Mouse (Mus musculus): ENCODE results near the gene Cdk4. TPM values are rescaled to one million over a fixed set of nuclear protein-coding genes. Genes with fewer than 3 reads are reported as not detected.
A peak's percentile ranks its signal among the peaks of the same experiment; 100 is the strongest.

Cdk4 gene
- total RNA-seq, 2 experiments from 2014 or later: 157 to 178 TPM

GRCm38 (mm10) chr10:127073981-127074380 lies 10.6 kb downstream of the Cdk4 start:
- DNase-seq (ENCODE audit: low spot score in 2 of 2): no peak

- DNase-seq (ENCODE audit: low spot score in 2 of 2): no peak
These were observed 11.7 kb downstream of the Cdk4 start, which contains the start of gene Agap2 for GRCm38 (mm10) chr10:127075080-127075479. Agap2 (plus strand) TSS chr10:127075284.

- DNase-seq (ENCODE audit: low spot score in 2 of 2): no peak
These were observed 12.3 kb downstream of the Cdk4 start for GRCm38 (mm10) chr10:127075651-127076050.

DNA sequence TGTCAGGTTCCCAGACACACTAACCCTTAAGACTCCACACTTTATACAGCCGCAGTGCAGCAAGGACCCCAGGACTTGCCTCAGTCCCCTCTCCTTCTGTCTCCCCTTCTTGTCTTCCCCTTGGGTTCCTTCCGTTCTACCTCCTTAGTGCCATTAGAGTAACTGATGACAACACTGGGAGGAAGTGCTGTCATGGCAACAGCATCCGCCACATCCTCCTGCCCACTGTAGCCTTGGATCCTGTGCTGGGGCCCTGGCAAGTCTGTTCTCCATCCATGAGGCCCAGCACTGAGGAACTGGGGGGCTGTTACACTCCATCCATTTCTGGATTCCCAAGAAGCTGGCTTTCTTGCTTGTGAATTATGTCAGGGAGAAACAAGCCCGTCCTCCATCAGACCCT lies 12.7 kb downstream of the Cdk4 start:
- DNase-seq (ENCODE audit: low spot score in 2 of 2): no peak

DNA sequence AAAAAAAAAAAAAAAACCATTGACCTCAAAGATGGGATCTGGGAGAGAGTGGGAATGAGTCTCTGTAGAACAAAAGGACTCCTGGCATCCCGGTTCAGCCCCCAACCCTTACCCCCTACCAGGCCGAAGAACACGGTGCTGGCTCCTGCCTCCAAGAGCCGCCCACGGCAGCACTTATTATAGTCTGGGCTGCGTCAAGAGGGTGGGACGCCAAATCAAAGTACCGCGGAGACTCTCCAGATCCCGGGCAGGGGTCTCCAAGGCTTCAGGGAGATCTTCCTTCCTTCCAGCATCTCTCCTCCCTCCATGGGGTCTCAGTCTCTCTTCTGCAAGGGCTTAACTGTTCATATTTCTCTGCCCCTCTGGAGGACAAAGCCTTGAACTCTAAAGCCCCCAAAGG lies 14.2 kb downstream of the Cdk4 start:
- DNase-seq (ENCODE audit: low spot score in 2 of 2): no peak

- no peak for DNase-seq (ENCODE audit: low spot score in 2 of 2)
These were observed 14.8 kb downstream of the Cdk4 start for GRCm38 (mm10) chr10:127078001-127078676.

DNA sequence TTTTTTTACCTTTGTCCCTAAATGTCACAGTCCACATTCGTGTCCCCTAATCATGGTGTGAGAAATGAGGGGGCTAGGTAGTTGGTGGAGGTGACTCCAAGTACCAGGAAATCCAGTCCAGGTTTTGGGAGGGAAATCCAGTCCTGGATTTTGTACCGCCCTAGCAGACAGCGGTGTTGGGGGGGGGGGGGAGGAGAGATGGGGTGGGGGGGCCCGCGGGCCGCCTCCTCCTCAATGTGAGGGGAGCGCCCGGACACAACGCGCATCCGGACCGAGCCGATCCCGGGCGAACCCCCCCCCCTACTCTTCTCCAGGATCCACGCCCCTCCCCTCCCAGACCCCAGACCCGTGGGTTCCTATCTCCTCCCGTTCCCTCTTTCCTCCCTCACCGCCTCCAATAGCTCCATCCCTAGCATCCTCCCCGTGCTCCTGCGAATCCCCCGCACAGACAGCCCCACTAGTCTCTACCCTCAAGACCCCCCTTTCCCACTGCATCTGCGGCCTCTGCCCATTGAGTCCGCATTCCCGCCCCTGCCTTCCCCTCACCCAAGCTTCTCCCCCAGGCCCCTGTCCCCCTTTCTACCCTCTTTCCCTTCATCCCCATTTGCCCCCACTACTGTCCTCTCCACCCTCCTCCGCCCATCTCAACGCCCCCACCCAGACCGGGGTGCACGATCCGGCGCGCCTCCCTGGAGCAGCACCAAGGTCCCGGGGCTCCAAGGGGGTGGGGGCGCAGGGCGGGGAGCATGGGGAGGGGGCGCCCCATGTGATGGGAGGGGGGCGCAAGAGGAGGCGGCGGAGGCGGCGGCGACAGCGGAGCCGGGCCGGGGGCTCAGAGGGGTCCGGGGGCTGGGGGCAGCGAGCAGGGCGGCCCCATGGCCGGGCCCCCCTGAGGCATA lies 15.6 kb downstream of the Cdk4 start:
- DNase-seq (ENCODE audit: low spot score in 2 of 2): peak; percentile 80 to 82

DNA sequence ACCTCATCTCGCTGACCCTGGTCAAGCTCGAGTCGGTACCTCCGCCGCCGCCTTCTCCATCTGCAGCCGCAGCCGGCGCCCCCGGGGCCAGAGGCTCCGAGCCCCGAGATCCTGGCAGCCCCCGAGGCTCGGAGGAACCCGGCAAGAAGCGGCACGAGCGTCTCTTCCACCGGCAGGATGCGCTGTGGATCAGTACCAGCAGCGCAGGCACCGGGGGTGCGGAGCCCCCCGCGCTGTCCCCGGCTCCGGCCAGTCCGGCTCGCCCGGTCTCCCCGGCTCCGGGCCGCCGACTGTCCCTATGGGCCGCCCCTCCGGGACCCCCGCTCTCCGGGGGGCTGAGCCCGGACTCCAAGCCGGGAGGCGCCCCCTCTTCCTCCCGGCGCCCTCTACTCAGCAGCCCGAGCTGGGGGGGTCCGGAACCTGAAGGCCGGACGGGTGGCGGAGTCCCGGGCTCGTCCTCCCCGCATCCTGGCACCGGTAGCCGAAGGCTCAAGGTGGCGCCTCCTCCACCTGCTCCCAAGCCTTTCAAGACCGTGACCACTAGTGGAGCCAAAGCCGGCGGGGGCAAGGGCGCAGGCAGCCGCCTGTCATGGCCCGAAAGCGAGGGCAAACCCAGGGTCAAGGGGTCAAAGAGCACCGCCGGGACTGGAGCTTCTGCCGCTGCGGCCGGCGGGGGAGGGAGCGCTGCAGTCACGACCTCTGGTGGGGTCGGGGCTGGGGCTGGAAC lies 16.5 kb downstream of the Cdk4 start:
- peak in 1 of 2 experiments; percentile 71 for DNase-seq (ENCODE audit: low spot score in 2 of 2)

DNA sequence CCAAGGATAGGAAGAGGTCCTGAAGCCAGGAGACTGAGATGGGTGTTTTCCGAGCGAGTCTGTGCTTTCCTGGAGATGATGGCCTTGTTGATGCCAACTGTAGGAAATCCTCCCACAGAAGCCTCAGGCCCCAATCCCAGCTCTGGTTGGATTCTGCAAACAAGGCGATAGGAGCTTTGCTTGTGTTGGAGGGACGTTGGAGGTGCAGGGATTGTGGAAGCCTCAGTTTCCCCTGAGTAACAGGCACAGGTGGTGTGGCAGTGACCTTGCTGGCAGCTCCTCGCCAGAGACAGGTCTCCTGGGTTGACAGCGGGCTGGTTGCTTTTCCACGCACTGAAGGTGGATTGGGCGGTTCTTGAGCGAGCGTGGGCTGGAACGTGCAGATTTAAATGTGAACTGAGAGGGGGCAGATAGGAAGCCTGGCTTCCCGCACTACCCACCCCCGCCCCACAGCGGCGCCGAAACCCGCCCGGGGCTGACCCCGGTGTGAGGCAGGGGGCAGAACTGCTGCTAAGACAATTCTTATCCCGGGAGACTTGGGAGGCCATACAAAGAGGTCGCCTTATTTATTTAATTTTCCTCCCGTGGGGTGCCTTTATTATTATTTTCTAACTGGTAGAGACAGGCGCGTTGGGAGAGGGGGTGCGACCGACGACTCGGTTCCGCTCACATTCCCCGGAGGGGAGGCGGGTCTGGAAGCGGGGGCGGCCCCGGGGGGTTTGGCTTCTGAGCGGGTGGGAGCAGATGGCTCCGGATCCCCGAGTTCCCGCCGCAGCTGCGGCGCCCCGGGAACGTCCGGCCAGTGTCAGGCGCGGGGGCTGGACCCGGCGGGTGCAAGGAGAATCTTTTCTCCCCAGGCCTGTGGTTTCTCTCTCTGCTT lies 17.8 kb downstream of the Cdk4 start:
- peak in 1 of 2 experiments; percentile 65 for DNase-seq (ENCODE audit: low spot score in 2 of 2)

- DNase-seq (ENCODE audit: low spot score in 2 of 2): no peak
These were observed 18.8 kb downstream of the Cdk4 start for GRCm38 (mm10) chr10:127081996-127082620.

DNA sequence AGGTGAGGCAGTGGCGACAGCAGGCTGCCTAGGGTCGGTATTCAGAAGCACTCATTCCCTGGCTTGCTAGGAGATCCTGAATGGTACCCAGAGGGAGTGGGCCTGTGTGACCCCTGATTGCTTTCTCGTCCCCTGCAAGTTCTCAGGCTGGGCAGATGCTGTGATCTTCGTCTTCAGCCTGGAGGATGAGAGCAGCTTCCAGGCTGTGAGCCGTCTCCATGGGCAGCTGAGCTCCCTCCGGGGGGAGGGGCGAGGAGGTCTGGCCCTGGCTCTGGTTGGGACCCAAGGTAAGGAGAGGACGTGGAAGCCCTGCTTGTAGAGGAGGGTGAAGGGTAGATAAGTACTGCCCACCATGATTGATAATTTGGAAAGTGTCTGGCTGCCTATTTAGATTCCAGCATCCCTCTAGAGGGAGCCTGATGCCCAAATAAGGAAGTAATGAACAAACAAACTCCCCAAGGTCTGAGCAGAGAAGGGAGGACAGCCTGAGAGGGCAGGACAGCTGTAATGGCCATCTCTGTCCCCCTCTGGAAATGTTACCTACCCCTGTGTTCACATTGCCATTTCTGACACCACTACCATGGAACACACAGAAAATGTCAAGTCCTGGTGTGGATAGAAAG lies 20.1 kb downstream of the Cdk4 start:
- no peak for DNase-seq (ENCODE audit: low spot score in 2 of 2)

- DNase-seq (ENCODE audit: low spot score in 2 of 2): no peak
These were observed 20.6 kb downstream of the Cdk4 start for GRCm38 (mm10) chr10:127083915-127084306.

- no peak for DNase-seq (ENCODE audit: low spot score in 2 of 2)
These were observed 21.7 kb downstream of the Cdk4 start for GRCm38 (mm10) chr10:127085052-127085451.

DNA sequence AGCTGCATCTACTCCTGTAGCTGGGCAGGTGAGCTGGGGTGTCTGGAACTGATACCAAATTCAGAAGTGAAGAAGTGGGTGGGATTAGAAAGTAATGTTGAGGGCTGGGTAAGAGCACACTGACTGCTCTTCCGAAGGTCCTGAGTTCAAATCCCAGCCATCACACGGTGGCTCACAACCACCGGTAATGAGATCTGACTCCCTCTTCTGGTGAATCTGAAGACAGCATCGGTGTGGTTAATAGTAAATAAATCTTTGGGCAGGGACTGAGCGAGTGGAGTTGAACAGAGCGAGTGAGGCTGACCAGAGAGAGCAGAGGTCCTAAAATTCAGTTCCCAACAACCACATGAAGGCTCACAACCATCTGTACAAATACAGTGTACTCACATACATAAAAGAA lies 22.3 kb downstream of the Cdk4 start:
- DNase-seq (ENCODE audit: low spot score in 2 of 2): no peak

DNA sequence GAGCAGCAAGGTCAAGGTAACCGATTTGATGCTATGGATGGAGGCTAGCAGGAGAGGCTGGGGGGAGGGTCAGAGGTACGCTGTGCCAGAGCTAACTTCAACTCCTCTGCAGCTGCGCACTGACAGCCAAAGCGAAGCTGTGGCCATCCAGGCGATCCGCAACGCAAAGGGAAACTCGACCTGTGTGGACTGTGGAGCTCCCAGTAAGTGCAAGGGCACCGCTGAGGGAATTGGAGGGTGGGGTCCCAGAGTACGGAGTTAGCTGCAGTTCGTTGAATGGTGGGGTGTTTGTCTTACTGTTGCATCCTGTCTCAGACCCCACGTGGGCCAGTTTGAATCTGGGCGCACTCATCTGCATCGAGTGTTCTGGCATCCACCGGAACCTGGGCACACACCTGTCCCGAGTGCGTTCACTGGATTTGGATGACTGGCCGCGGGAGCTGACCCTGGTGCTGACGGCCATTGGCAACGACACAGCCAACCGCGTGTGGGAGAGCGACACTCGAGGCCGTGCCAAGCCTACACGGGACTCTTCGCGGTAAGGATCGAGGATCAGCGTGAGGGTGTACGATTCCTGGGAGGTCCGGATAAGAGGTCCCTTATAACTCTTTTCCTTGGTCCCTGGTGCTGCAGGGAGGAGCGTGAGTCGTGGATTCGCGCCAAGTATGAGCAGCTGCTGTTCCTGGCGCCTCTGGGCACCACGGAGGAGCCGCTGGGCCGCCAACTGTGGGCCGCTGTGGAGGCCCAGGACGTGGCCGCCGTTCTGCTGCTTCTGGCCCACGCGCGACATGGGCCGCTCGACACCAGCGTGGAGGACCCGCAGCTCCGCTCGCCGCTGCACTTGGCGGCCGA lies 27.5 kb downstream of the Cdk4 start:
- DNase-seq (ENCODE audit: low spot score in 2 of 2): peak; percentile 59 to 73

DNA sequence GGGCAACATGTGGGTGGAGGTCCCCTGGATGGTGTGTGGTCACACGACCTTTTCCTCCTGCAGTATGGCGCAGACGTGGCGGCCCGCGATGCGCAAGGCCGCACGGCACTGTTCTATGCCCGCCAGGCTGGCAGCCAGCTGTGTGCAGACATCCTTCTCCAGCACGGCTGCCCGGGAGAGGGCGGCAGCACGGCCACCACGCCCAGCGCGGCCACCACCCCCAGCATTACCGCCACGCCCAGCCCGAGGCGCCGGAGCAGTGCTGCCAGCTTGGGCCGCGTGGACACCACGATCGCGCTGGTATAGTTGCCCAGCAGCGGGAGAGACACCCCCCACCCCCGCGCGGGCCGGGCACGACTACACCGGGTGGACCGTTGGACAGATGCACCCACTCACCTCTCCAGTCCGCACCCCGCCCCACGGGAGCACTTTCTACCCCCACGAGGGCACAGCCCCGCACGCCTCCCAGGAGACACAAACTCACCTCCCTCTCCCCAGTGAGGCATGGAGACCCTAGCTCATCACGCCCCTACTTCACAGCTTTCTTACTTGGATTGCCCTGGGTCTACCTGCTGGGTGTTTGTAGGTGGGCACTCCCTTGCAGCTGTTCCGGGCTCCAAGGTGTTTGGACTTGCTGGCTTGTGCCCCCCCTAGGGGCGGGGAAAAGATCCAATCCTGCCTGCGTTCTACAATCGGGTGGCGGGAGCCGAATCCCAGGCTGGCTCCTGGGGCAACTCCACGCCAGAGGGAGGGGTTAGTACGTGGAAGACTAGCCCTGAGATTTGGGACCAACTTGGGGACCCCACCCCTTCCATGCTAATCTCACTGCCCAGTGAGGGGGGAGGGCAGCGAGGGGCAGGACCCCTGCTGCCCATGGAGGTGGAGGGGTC lies 28.4 kb downstream of the Cdk4 start:
- DNase-seq (ENCODE audit: low spot score in 2 of 2): peak in 1 of 2 experiments; percentile 54

DNA sequence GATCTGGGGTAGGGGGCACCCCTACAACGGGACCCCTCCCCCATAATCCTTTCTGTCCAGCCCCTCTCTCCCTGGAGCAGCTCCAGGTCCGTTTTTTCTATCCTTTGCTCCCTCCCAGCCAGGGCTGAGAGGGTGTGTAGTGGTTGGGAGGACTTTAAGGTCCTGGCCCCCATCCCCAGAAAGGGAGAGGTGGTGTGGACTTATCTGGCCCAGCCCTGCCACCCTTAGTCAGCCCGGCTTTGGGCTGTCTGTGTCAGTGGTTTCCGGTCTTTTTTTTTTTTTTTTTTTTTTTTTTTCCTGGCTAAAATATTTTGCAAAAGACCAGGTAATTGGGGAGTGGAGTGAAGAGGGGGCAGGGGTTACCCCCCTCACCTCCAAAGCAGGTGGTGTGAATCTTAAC lies 29.4 kb downstream of the Cdk4 start:
- no peak for DNase-seq (ENCODE audit: low spot score in 2 of 2)

DNA sequence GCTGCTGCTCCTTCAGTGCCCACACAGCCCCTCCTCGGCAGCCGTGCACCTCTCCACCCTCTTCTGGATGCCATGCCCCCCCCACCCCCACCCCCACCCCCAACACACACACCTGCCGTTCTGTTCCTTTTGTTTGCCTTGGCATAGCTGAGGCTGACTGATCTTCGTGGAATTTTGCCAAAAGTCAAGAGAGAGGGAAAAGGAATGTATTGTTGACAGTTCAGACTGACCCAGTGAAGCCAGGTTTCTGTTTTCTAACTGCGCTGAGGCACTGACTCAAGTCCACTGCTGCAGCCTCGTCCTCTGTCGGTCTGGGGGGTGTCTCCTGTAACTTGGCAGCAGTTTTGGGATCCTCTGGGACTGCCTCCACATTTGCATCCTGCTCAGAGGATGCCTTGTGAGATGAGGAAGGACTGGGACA lies 31.1 kb downstream of the Cdk4 start:
- DNase-seq (ENCODE audit: low spot score in 2 of 2): peak in 1 of 2 experiments; percentile 51
